Mouse (Mus musculus) cerebellum, adult 9-11 months (tissue): ENCODE measurements around the gene Ddc.

Source experiments
- DNase-seq: peaks from one replicate; pipeline ENCODE4 v3.0.0; 2022

The Ddc gene

GRCm38 (mm10) chr11:11904995-11905394 lies 7.1 kb upstream of the Ddc start:
- DNase-seq, result no peak

GRCm38 (mm10) chr11:11901509-11901908 lies 3.6 kb upstream of the Ddc start:
- no peak for DNase-seq

- DNase-seq, result no peak
Observed at GRCm38 (mm10) chr11:11898496-11898895, 552 bp upstream of the Ddc start.

GRCm38 (mm10) chr11:11895479-11895878 lies 2.5 kb downstream of the Ddc start:
- DNase-seq, result no peak

- no peak for DNase-seq
Observed at GRCm38 (mm10) chr11:11893769-11894168, 4.2 kb downstream of the Ddc start.

- no peak for DNase-seq
Observed at GRCm38 (mm10) chr11:11892993-11893602, 4.8 kb downstream of the Ddc start.

- no peak for DNase-seq
Observed at GRCm38 (mm10) chr11:11891832-11892231, 6.1 kb downstream of the Ddc start.

GRCm38 (mm10) chr11:11890139-11890741 lies 7.7 kb downstream of the Ddc start:
- no peak for DNase-seq

- no peak for DNase-seq
Observed at GRCm38 (mm10) chr11:11888727-11889126, 9.2 kb downstream of the Ddc start.

- no peak for DNase-seq
Observed at GRCm38 (mm10) chr11:11888051-11888450, 9.9 kb downstream of the Ddc start.

- DNase-seq, result no peak
Observed at GRCm38 (mm10) chr11:11886403-11886998, 11.4 kb downstream of the Ddc start.

GRCm38 (mm10) chr11:11885921-11886320 lies 12.0 kb downstream of the Ddc start:
- DNase-seq, result no peak

GRCm38 (mm10) chr11:11885246-11885643 lies 12.7 kb downstream of the Ddc start:
- no peak for DNase-seq

GRCm38 (mm10) chr11:11884533-11885245 lies 13.3 kb downstream of the Ddc start:
- no peak for DNase-seq

GRCm38 (mm10) chr11:11881783-11882155 lies 16.2 kb downstream of the Ddc start:
- no peak for DNase-seq

- DNase-seq, result no peak
Observed at GRCm38 (mm10) chr11:11881026-11881782, 16.7 kb downstream of the Ddc start.

GRCm38 (mm10) chr11:11880351-11880750 lies 17.6 kb downstream of the Ddc start:
- DNase-seq, result no peak

- no peak for DNase-seq
Observed at GRCm38 (mm10) chr11:11879699-11880002, 18.3 kb downstream of the Ddc start.

- DNase-seq, result no peak
Observed at GRCm38 (mm10) chr11:11878981-11879698, 18.8 kb downstream of the Ddc start.

- DNase-seq, result no peak
Observed at GRCm38 (mm10) chr11:11878278-11878980, 19.5 kb downstream of the Ddc start.

- DNase-seq, result no peak
Observed at GRCm38 (mm10) chr11:11877891-11878277, 20.1 kb downstream of the Ddc start.

GRCm38 (mm10) chr11:11876366-11876765 lies 21.6 kb downstream of the Ddc start:
- no peak for DNase-seq
